Mouse (Mus musculus) lung, postnatal 0 days (tissue): ENCODE data around the gene Dxo.

Experiments used
- CTCF ChIP-seq: IDR thresholded peaks from 2 replicates; pipeline ENCODE4 v1.5.1; 2016; ENCODE audit warnings: antibody characterized with exemption, mild to moderate bottlenecking
- EP300 ChIP-seq: IDR thresholded peaks from 2 replicates; pipeline ENCODE4 v1.6.1; 2016; ENCODE audit warnings: antibody characterized with exemption, mild to moderate bottlenecking, control low read depth

- peak; percentile 29 for TF ChIP-seq CTCF
- TF ChIP-seq EP300, result no peak
These were observed 46.5 kb downstream of the Dxo start for GRCm38 (mm10) chr17:34883332-34883731.
